Mouse (Mus musculus) neural tube, embryonic 12.5 days (tissue): ENCODE results near the gene Sema3f. TPM values are rescaled to one million over a fixed set of nuclear protein-coding genes. Genes with fewer than 3 reads are reported as not detected.

Source experiments
- ATAC-seq: fragments of 200-750 bp; cut with Nextera tagmentation; 2 replicates; pipeline ENCODE4 v1.8.0; 2017; ENCODE audit warnings: low read depth, mild to moderate bottlenecking, moderate TSS enrichment, moderate library complexity; ENCODE audit not compliant: low FRiP score
- H3K27ac ChIP-seq: fragments of 300-500 bp; sonication (generic); 2 replicates; pipeline ENCODE4 v1.5.1; 2016
- H3K27me3 ChIP-seq: fragments of 300-500 bp; sonication (generic); replicated peaks from 2 replicates; pipeline ENCODE4 v1.6.1; 2016; ENCODE audit warnings: mild to moderate bottlenecking
- H3K36me3 ChIP-seq: fragments of 300-500 bp; sonication (generic); 2 replicates; pipeline ENCODE4 v1.6.1; 2016; ENCODE audit warnings: mild to moderate bottlenecking
- H3K4me1 ChIP-seq: fragments of 300-500 bp; sonication (generic); 2 replicates; pipeline ENCODE4 v1.6.1; 2016
- H3K4me2 ChIP-seq: fragments of 300-500 bp; sonication (generic); replicated peaks from 2 replicates; pipeline ENCODE4 v1.6.1; 2016; ENCODE audit warnings: mild to moderate bottlenecking
- H3K4me3 ChIP-seq: fragments of 300-500 bp; sonication (generic); 2 replicates; pipeline ENCODE4 v1.5.1; 2016
- H3K9ac ChIP-seq: fragments of 300-500 bp; sonication (generic); 2 replicates; pipeline ENCODE4 v1.6.1; 2016; ENCODE audit warnings: mild to moderate bottlenecking
- H3K9me3 ChIP-seq: fragments of 300-500 bp; sonication (generic); 2 replicates; pipeline ENCODE4 v1.6.1; 2016; ENCODE audit warnings: mild to moderate bottlenecking
- WGBS: fragments of 180-500 bp; shearing (Covaris S2); methylation state at CpG from one replicate; pipeline ENCODE4 v1.1.7; 2016; 5-methylcytosine and 5-hydroxymethylcytosine counted together
- polyA plus RNA-seq: library from polyadenylated mRNA; unstranded; fragments of >200 nt; fragmentation: Nextera tagmentation; extraction: Ambion mirVana; gene quantifications from 2 replicates; pipeline ENCODE4 v1.2.1, GENCODE M21; 2016

Sema3f gene
- polyA plus RNA-seq, 1 experiment from 2014 or later = 21.5 TPM

- Histone ChIP-seq H3K36me3 (peaks cover 13% of the 10 kb centered on the region), H3K4me2 (peak overlapping the region; percentile 94), H3K9me3 (no peaks in the 10 kb centered on the region), H3K4me3 (peak overlapping the region; percentile 78), H3K27ac (peak overlapping the region; percentile 53), H3K9ac (peak overlapping the region; percentile 86), H3K4me1 (peaks cover 57% of the 10 kb centered on the region), H3K27me3 (peaks cover 61% of the 10 kb centered on the region)
- WGBS = 2% methylated on average over 21 of the region's 21 CpGs
- no peak for ATAC-seq
Observed at GRCm38 (mm10) chr9:107708439-107709095, 1.7 kb downstream of the Sema3f start.

DNA sequence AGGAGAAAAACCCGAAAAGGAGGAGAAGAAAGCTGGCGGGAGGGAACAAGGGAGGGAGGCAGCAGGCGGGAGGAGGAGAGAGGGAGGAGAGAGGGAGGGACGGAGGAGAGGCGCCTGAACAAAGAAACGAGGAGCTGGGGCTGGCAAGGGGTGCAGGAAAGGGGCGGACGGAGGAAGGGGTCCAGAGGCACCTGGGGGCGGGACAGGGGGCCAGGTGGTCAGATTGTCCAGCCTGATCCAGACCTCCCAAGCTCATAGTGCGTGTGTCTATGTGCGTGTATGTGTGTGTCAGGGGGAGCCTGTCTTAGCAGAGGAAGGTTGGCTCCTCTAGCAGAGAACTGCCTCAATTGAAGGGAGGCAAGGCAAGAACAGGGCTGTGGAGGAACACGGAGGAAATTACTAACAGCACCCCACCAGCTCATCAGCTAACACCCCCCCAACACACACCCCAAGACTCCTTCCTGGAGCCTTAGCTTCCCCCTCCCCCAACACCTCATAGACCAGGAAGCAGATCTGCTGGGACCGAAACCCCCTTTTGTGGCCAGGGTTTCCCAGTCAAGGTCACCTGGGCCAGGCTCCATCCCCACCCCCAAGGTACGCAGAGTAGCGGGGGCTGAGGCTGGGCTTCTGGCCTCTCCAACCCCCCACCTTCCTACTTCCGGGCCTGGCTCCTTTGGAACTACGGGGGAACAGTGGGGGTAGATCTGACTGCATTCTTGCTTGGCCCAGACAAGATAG is 2.4 kb downstream of the Sema3f start:
- Histone ChIP-seq H3K27me3 (peaks cover 61% of the 10 kb centered on the region), H3K9ac (peak overlapping the region; percentile 86), H3K4me1 (peaks cover 62% of the 10 kb centered on the region), H3K27ac (peak overlapping the region; percentile 53; the same call in 1 of the 2 replicates), H3K4me3 (peak overlapping the region; percentile 78), H3K4me2 (peak overlapping the region; percentile 94), H3K9me3 (no peaks in the 10 kb centered on the region), H3K36me3 (peaks cover 16% of the 10 kb centered on the region)
- 1% methylated on average over 17 of the region's 17 CpGs for WGBS
- ATAC-seq = no peak

- 1% methylated on average over 14 of the region's 14 CpGs for WGBS
- Histone ChIP-seq H3K36me3 (peaks cover 19% of the 10 kb centered on the region), H3K27ac (no peak overlapping the region), H3K27me3 (peaks cover 61% of the 10 kb centered on the region), H3K9me3 (no peaks in the 10 kb centered on the region), H3K4me2 (peak overlapping the region; percentile 94), H3K9ac (peak overlapping the region; percentile 86), H3K4me3 (peak overlapping the region; percentile 78), H3K4me1 (peaks cover 62% of the 10 kb centered on the region)
- ATAC-seq = no peak
Observed at GRCm38 (mm10) chr9:107706781-107707211, 3.5 kb downstream of the Sema3f start.

DNA sequence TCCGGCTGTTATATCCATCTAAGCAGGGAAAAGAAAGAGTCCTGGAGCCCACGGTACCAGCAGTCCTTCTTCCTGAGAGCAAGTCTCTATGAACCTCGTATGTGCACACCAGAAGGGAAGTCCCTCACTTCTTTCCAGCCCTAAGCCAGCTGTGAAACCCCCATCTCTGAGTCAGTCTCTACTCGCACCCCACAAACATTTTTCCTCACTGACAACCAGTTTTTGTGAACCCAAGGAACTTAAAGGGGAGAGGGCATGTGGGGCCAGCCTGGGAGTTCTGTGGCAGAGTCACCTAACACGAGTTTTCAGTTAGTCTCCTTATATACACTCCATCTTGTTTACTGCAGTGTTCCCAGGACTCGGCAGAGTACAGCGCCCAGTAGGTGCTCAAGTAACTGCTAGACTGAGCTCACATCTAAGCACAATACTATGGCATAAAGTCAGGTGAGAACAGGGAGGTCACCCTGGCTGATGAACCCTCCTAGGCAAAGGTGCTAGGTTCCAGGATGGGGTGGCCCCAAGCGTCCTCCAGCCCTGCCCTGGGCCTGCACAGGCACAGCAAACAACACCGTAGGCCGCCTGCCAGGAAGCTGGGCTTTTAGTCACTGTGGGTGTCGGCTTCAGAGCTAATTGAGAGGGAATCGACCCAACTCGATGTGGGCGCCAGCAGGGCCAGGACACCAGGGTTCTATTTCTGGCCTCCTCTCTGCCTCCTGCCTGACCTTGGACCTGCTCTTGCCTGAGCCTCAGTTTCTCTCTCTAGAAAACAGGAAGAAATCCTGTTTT is 6.7 kb downstream of the Sema3f start:
- ATAC-seq = no peak
- Histone ChIP-seq H3K9ac (no peak overlapping the region), H3K36me3 (peaks cover 19% of the 10 kb centered on the region), H3K4me3 (no peak overlapping the region), H3K27me3 (peaks cover 31% of the 10 kb centered on the region), H3K9me3 (no peaks in the 10 kb centered on the region), H3K4me2 (no peak overlapping the region), H3K27ac (no peak overlapping the region), H3K4me1 (peaks cover 64% of the 10 kb centered on the region)
- 58% methylated on average over 14 of the region's 14 CpGs for WGBS

- Histone ChIP-seq H3K4me1 (peaks cover 71% of the 10 kb centered on the region), H3K36me3 (peaks cover 19% of the 10 kb centered on the region), H3K9ac (no peak overlapping the region), H3K9me3 (no peaks in the 10 kb centered on the region), H3K27me3 (peaks cover 23% of the 10 kb centered on the region), H3K27ac (no peak overlapping the region), H3K4me2 (no peak overlapping the region), H3K4me3 (no peak overlapping the region)
- WGBS = 77% methylated on average over 3 of the region's 3 CpGs
- ATAC-seq = no peak
Observed at GRCm38 (mm10) chr9:107702606-107703185, 7.6 kb downstream of the Sema3f start.

DNA sequence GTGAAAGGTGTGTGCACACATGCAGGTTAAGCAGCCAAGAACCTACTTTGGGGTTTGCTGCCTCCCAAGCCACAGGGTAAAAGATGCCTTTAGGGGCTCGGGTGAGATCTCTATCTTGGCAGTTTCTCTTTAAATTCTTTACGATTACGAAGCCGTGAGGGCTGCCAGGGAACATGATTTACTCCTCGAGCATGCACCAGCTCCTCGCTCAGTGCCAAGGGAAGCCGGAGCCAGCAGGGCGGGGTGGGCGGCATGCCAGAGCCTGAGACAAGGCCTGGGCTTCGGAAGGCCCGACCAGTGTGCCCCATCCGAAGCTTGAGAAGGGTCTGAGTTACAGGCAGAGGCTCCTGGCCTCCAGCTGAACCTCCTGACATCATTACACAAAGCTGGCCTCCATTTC is 8.7 kb downstream of the Sema3f start:
- Histone ChIP-seq H3K4me2 (no peak overlapping the region), H3K9me3 (no peaks in the 10 kb centered on the region), H3K27me3 (peaks cover 14% of the 10 kb centered on the region), H3K4me1 (peaks cover 71% of the 10 kb centered on the region), H3K27ac (no peak overlapping the region), H3K4me3 (no peak overlapping the region), H3K36me3 (peaks cover 19% of the 10 kb centered on the region), H3K9ac (no peak overlapping the region)
- ATAC-seq = no peak
- 58% methylated on average over 12 of the region's 12 CpGs for WGBS

DNA sequence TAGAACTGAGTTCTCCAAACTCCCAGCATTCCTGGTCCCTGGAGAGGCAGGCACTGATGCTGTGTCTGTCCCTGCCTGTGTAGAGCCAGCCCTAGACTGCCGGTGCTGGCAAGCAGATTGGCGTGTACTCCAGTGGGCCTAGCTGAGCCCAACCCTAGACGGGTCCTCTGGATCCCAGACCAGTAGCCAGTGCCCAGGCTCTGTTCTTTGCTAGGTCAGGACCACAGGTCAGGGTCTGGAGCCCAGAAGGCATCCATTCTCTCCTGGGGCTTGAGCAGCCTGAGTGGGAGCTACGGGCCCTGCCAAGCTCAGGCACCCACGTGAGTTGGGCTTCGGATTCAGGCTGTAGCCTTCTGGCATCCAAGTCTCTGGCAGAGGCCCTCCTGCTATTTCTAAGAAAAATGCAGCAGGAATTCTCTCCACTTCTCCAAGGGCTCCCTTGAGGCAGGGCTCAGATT is 10.1 kb downstream of the Sema3f start:
- WGBS = 39% methylated on average over 6 of the region's 6 CpGs
- Histone ChIP-seq H3K4me3 (no peak overlapping the region), H3K9ac (0 out of 2 replicates have a peak overlapping the region, but pooled peaks have one; percentile 21)

GRCm38 (mm10) chr9:107699376-107699980 is 10.8 kb downstream of the Sema3f start:
- Histone ChIP-seq H3K9me3 (no peaks in the 10 kb centered on the region), H3K27me3 (no peaks in the 10 kb centered on the region), H3K27ac (no peak overlapping the region), H3K4me3 (no peak overlapping the region), H3K4me1 (peaks cover 66% of the 10 kb centered on the region), H3K9ac (no peak overlapping the region), H3K36me3 (peaks cover 8% of the 10 kb centered on the region; the same call in 1 of the 2 replicates), H3K4me2 (peak overlapping the region; percentile 45)
- WGBS = 6% methylated on average over 9 of the region's 9 CpGs
- no peak for ATAC-seq

More for the DNA sequence above, 10.1 kb downstream of the Sema3f start:
- H3K36me3 ChIP-seq = peaks cover 14% of the 10 kb centered on the region
- no peaks in the 10 kb centered on the region for H3K9me3 ChIP-seq
- peaks cover 3% of the 10 kb centered on the region; the same call in 1 of the 2 replicates for H3K27me3 ChIP-seq
- peak overlapping the region; percentile 45 for H3K4me2 ChIP-seq
- H3K4me1 ChIP-seq = peaks cover 68% of the 10 kb centered on the region
- H3K27ac ChIP-seq = no peak overlapping the region
- ATAC-seq = no peak

DNA sequence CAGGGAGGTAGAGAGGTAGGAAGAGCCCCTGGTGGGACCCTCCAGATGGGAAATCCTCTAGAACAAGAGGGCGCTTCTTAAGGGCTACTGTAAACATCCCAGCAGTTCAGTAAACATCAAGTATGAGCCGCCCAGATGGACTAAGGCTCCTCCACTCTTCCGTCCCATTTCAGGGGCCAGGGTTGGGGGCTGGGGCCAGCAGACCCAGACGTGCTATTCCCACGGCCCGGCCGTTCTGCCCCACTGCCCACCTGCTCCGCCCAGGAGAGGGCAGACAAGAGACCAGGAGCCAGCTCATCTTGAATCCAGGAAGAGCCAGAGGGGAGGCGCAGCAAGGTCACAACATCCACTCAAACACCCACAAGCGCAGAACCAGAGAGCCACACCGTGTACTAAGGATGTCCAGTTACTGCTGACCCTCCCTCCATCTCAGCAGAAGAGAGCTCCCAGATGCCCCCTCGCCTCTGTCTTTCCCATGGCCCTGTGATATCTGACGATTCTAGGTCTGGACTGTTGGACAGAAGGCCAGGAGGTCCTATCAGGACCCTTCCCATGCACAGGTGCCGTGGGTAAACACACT is 11.6 kb downstream of the Sema3f start:
- WGBS = 10% methylated on average over 14 of the region's 14 CpGs
- Histone ChIP-seq H3K4me2 (peak overlapping the region; percentile 45), H3K9ac (no peak overlapping the region), H3K27me3 (no peaks in the 10 kb centered on the region), H3K4me3 (no peak overlapping the region), H3K9me3 (no peaks in the 10 kb centered on the region), H3K4me1 (peaks cover 63% of the 10 kb centered on the region), H3K27ac (no peak overlapping the region), H3K36me3 (peaks cover 7% of the 10 kb centered on the region; the same call in 1 of the 2 replicates)
- ATAC-seq = no peak

DNA sequence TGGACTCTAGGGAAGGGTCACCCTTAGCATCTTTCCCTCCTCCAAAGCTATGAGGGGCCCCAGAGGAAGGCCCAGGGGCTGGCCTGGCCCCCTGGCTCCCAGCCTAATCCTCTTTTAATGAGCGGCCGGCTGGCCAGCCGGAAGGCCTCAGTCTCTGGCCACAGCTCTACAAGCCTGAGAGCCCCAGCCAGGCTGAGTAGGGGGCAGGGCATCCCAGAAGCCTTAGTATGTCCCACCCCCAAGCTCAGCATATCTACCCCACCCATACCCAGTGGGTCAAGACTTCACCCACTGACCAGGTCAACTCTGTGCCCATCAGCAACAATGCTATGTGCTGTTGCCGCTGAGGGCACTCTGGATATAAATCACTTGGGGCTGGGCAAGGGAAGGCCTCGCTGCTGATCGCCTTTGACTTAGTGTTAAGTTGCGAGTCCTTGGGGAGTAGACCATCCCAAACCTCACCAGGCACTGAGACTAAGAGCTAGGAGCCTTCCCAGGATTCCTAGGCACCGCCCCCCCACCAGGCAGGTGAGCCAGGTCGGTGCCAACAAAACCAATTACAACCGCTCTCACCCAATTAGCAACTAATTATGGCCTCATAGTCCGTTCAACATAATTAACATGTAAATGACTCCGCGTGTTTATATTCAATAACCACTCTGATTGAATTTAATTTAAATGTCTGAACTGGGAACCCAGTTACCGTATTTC is 12.3 kb downstream of the Sema3f start:
- Histone ChIP-seq H3K36me3 (peaks cover 2% of the 10 kb centered on the region; the same call in 1 of the 2 replicates), H3K9me3 (no peaks in the 10 kb centered on the region), H3K27me3 (no peaks in the 10 kb centered on the region), H3K9ac (no peak overlapping the region), H3K4me1 (peaks cover 59% of the 10 kb centered on the region), H3K27ac (no peak overlapping the region), H3K4me2 (peak overlapping the region; percentile 23), H3K4me3 (no peak overlapping the region)
- WGBS = 14% methylated on average over 14 of the region's 14 CpGs
- ATAC-seq = no peak
